Mouse (Mus musculus): ENCODE measurements around the gene Tmem245. TPM values are rescaled to one million over a fixed set of nuclear protein-coding genes. Genes with fewer than 3 reads are reported as not detected.
A peak's percentile ranks its signal among the peaks of the same experiment; 100 is the strongest.

Gene Tmem245
- polyA plus RNA-seq, 2 experiments = 1.4 to 2.0 TPM

DNA sequence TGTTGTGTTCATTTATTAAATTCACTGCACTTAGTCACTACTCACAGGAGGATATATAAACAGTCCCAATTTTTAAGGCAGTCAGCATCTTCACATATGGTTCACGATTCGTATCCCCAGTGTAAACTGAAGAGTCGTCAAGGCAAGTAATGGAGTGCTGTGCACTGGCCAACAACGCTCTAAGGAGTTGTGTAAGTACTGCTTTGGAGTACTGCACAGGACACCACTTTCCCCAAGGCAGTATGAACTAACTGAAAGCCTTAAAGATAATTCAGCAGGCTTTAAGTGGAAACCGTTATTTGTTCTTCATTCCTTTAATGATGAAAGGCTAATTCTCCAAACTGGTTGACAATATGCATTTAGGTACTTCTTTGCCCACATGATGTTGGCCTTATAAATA is 39.6 kb downstream of the Tmem245 start:
- Histone ChIP-seq H3K4me1 (replicated peaks; ENCODE audit: control insufficient read depth in 2 of 2, insufficient read depth in 2 of 2, low read length in 1 of 2) (no peaks in the 10 kb centered on the region), H3K4me3 (ENCODE audit: insufficient read depth in 1 of 2, low read depth in 2 of 2, low read length in 2 of 2) (no peak overlapping the region), H3K27me3 (ENCODE audit: control insufficient read depth, insufficient read depth, low read length) (no peaks in the 10 kb centered on the region), H3K36me3 (replicated peaks; ENCODE audit: control insufficient read depth, insufficient read depth, low read depth) (peaks cover 6% of the 10 kb centered on the region; the same call in 1 of the 2 replicates), H3K9ac (replicated peaks) (no peak overlapping the region), H3K27ac (no peak overlapping the region), H3K9me3 (ENCODE audit: control insufficient read depth, low read length) (no peaks in the 10 kb centered on the region), H3K4me2 (ENCODE audit: low read depth) (no peak overlapping the region)
- DNase-seq (ENCODE audit: low read depth in 3 of 3, low spot score in 3 of 3) (no peak), ATAC-seq (ENCODE audit: insufficient read depth) (no peak)
- TF ChIP-seq CTCF (IDR thresholded peaks at IDR 0.05; ENCODE audit: low read depth) (no peak), EP300 (IDR thresholded peaks at IDR 0.05; ENCODE audit: low read depth) (no peak)
- WGBS (ENCODE audit: insufficient replicate concordance) = 77% methylated on average over 5 of the region's 5 CpGs

DNA sequence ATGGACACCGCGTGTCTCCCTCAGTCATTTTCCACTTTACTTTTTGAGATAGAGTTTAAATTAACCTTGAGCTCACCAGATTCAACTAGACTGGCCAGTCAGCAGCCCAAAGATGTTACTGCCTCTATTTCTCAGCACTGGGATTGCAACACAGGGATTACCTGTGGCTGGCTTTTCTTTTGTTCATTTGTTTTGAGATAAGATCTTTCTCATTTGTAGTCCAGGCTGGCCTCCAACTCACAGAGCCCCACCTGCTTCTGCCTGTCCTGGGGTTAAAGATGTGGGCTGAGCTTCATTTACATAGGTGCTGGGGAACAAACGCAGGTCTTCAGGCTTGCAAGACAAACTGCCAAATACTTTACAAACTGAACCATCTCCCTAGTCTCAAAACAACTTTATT is 40.3 kb downstream of the Tmem245 start:
- Histone ChIP-seq H3K4me1 (replicated peaks; ENCODE audit: control insufficient read depth in 2 of 2, insufficient read depth in 2 of 2, low read length in 1 of 2) (no peaks in the 10 kb centered on the region), H3K9me3 (ENCODE audit: control insufficient read depth, low read length) (no peaks in the 10 kb centered on the region), H3K4me3 (ENCODE audit: insufficient read depth in 1 of 2, low read depth in 2 of 2, low read length in 2 of 2) (no peak overlapping the region), H3K27me3 (ENCODE audit: control insufficient read depth, insufficient read depth, low read length) (no peaks in the 10 kb centered on the region), H3K4me2 (ENCODE audit: low read depth) (no peak overlapping the region), H3K36me3 (replicated peaks; ENCODE audit: control insufficient read depth, insufficient read depth, low read depth) (peaks cover 6% of the 10 kb centered on the region; the same call in 1 of the 2 replicates), H3K27ac (no peak overlapping the region), H3K9ac (replicated peaks) (no peak overlapping the region)
- DNase-seq (ENCODE audit: low read depth in 3 of 3, low spot score in 3 of 3) (no peak), ATAC-seq (ENCODE audit: insufficient read depth) (no peak)
- 75% methylated on average over 3 of the region's 3 CpGs for WGBS (ENCODE audit: insufficient replicate concordance)
- TF ChIP-seq CTCF (IDR thresholded peaks at IDR 0.05; ENCODE audit: low read depth) (no peak), EP300 (IDR thresholded peaks at IDR 0.05; ENCODE audit: low read depth) (no peak)

DNA sequence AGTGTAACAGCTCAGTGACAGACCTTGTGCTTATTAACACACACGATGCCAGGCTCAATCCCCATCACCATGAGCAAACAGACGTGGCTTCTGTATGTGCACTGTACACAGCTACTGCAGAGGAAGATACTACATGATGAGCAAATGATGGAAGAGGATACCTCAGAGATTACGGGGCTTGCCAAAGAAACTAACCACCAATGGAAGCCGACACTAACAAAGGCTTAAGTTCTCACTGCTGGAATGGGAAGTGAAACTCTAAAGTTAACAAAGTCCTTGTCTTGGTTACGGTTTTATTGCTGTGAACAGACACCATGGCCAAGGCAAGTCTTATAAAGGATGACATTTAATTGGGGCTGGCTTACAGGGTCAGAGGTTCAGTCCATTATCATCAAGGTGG is 41.7 kb downstream of the Tmem245 start:
- TF ChIP-seq EP300 (IDR thresholded peaks at IDR 0.05; ENCODE audit: low read depth) (no peak), CTCF (IDR thresholded peaks at IDR 0.05; ENCODE audit: low read depth) (no peak)
- no peaks in the 10 kb centered on the region for H3K4me1 ChIP-seq (replicated peaks; ENCODE audit: control insufficient read depth in 2 of 2, insufficient read depth in 2 of 2, low read length in 1 of 2)
- no peak overlapping the region for H3K4me2 ChIP-seq (ENCODE audit: low read depth)
- no peaks in the 10 kb centered on the region for H3K9me3 ChIP-seq (ENCODE audit: control insufficient read depth, low read length)
- DNase-seq (ENCODE audit: low read depth in 3 of 3, low spot score in 3 of 3) (no peak), ATAC-seq (ENCODE audit: insufficient read depth) (no peak)
- WGBS (ENCODE audit: insufficient replicate concordance) = 73% methylated on average over 5 of the region's 5 CpGs
- no peak overlapping the region for H3K27ac ChIP-seq
- H3K9ac ChIP-seq (replicated peaks) = no peak overlapping the region
- no peaks in the 10 kb centered on the region for H3K27me3 ChIP-seq (ENCODE audit: control insufficient read depth, insufficient read depth, low read length)
- no peaks in the 10 kb centered on the region; the same call in 1 of the 2 replicates for H3K36me3 ChIP-seq (replicated peaks; ENCODE audit: control insufficient read depth, insufficient read depth, low read depth)
- no peak overlapping the region for H3K4me3 ChIP-seq (ENCODE audit: insufficient read depth in 1 of 2, low read depth in 2 of 2, low read length in 2 of 2)

DNA sequence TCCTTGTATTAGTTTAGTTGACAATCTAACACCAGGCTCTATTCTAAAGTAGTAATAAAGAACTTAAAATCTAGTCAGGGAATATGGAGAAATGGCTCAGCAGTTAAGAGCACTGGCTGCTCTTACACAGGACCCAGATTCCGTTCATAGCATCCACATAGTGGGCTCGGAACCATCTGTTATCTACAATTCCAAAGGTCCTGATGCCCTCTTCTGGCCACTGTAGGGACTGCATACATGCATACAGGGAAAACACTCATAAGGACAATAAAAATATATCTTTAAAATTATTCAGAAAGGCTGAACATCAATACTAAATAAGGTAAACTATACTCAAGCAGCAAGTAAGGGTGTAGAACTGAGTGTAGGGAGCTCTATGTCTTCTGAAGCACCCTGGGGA is 45.6 kb downstream of the Tmem245 start:
- no peaks in the 10 kb centered on the region for H3K4me1 ChIP-seq (replicated peaks; ENCODE audit: control insufficient read depth in 2 of 2, insufficient read depth in 2 of 2, low read length in 1 of 2)
- no peak for DNase-seq (ENCODE audit: low read depth in 3 of 3, low spot score in 3 of 3)
- TF ChIP-seq CTCF (IDR thresholded peaks at IDR 0.05; ENCODE audit: low read depth) = peak; percentile 40; the same call in 1 of the 2 replicates
- TF ChIP-seq EP300 (IDR thresholded peaks at IDR 0.05; ENCODE audit: low read depth) = no peak
- H3K36me3 ChIP-seq (replicated peaks; ENCODE audit: control insufficient read depth, insufficient read depth, low read depth) = no peaks in the 10 kb centered on the region; the same call in 1 of the 2 replicates
- no peaks in the 10 kb centered on the region for H3K9me3 ChIP-seq (ENCODE audit: control insufficient read depth, low read length)
- H3K9ac ChIP-seq (replicated peaks) = no peak overlapping the region
- 85% methylated on average over 2 of the region's 2 CpGs for WGBS (ENCODE audit: insufficient replicate concordance)
- no peak overlapping the region for H3K4me2 ChIP-seq (ENCODE audit: low read depth)
- H3K27me3 ChIP-seq (ENCODE audit: control insufficient read depth, insufficient read depth, low read length) = no peaks in the 10 kb centered on the region
- H3K4me3 ChIP-seq (ENCODE audit: insufficient read depth in 1 of 2, low read depth in 2 of 2, low read length in 2 of 2) = no peak overlapping the region
- H3K27ac ChIP-seq = no peak overlapping the region
- no peak for ATAC-seq (ENCODE audit: insufficient read depth)

DNA sequence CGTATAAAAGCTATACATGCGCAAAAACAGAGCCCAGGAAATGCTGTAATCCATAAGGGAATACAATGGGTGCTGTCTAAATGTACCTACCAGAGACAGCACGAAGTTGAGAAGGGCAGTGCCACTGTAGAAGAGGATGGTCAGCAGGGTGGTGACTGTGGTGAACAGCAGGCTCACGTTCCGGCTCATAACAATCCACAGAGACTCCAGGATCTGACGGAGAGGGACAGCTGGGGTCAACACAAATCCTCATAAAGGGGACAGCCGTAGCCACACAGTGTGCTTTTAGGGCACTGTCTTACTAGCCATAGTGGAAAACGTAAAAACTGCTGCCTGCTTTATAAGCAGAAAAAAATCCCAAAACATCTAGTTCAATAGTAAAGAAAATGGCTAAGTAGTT is 48.0 kb downstream of the Tmem245 start:
- H3K9me3 ChIP-seq (ENCODE audit: control insufficient read depth, low read length) = no peaks in the 10 kb centered on the region
- H3K4me3 ChIP-seq (ENCODE audit: insufficient read depth in 1 of 2, low read depth in 2 of 2, low read length in 2 of 2) = no peak overlapping the region
- H3K36me3 ChIP-seq (replicated peaks; ENCODE audit: control insufficient read depth, insufficient read depth, low read depth) = no peaks in the 10 kb centered on the region; the same call in 1 of the 2 replicates
- H3K4me1 ChIP-seq (replicated peaks; ENCODE audit: control insufficient read depth in 2 of 2, insufficient read depth in 2 of 2, low read length in 1 of 2) = no peaks in the 10 kb centered on the region
- H3K27me3 ChIP-seq (ENCODE audit: control insufficient read depth, insufficient read depth, low read length) = no peaks in the 10 kb centered on the region
- H3K27ac ChIP-seq = no peak overlapping the region
- no peak overlapping the region for H3K9ac ChIP-seq (replicated peaks)
- ATAC-seq (ENCODE audit: insufficient read depth) (no peak), DNase-seq (ENCODE audit: low read depth in 3 of 3, low spot score in 3 of 3) (no peak)
- no peak overlapping the region for H3K4me2 ChIP-seq (ENCODE audit: low read depth)
- 81% methylated on average over 8 of the region's 8 CpGs for WGBS (ENCODE audit: insufficient replicate concordance)
- no peak for TF ChIP-seq EP300 (IDR thresholded peaks at IDR 0.05; ENCODE audit: low read depth)
- TF ChIP-seq CTCF (IDR thresholded peaks at IDR 0.05; ENCODE audit: low read depth) = no peak
